Mouse (Mus musculus): ENCODE measurements at regions not wholly inside any gene's neighbourhood (a gene's known extent, or its start where the extent isn't known, plus 50 kb on each side); places are given as distances from the start of the nearest gene placed in this dataset.

- ATAC-seq (ENCODE audit: low FRiP score, low TSS enrichment), result no peak
- Histone ChIP-seq H3K9me3 (ENCODE audit: low read length) (no peaks in the 10 kb centered on the region), H3K4me3 (ENCODE audit: low read length) (no peak overlapping the region), H3K4me2 (replicated peaks; ENCODE audit: low read depth, low read length) (no peak overlapping the region), H3K27me3 (ENCODE audit: insufficient read depth, low read length) (no peaks in the 10 kb centered on the region), H3K9ac (replicated peaks; ENCODE audit: low read length) (no peak overlapping the region), H3K27ac (ENCODE audit: low read length) (no peak overlapping the region), H3K4me1 (ENCODE audit: insufficient read depth, low read length) (no peaks in the 10 kb centered on the region), H3K36me3 (ENCODE audit: insufficient read depth, low read length) (no peaks in the 10 kb centered on the region)
- WGBS, result 95% methylated on average over 4 of the region's 4 CpGs
Observed at GRCm38 (mm10) chr2:46368882-46369281, 1251.7 kb upstream of the Zeb2 start.

GRCm38 (mm10) chr2:46366135-46366485 is 1248.9 kb upstream of the Zeb2 start:
- Histone ChIP-seq H3K36me3 (ENCODE audit: insufficient read depth, low read length) (no peaks in the 10 kb centered on the region), H3K9me3 (ENCODE audit: low read length) (no peaks in the 10 kb centered on the region), H3K27me3 (ENCODE audit: insufficient read depth, low read length) (no peaks in the 10 kb centered on the region), H3K4me1 (ENCODE audit: insufficient read depth, low read length) (no peaks in the 10 kb centered on the region), H3K27ac (ENCODE audit: low read length) (no peak overlapping the region), H3K4me3 (ENCODE audit: low read length) (no peak overlapping the region), H3K9ac (replicated peaks; ENCODE audit: low read length) (no peak overlapping the region), H3K4me2 (replicated peaks; ENCODE audit: low read depth, low read length) (no peak overlapping the region)
- ATAC-seq (ENCODE audit: low FRiP score, low TSS enrichment), result no peak
- WGBS, result 91% methylated on average over 3 of the region's 3 CpGs

GRCm38 (mm10) chr2:46365428-46366134 is 1248.4 kb upstream of the Zeb2 start:
- 92% methylated on average over 4 of the region's 4 CpGs for WGBS
- ATAC-seq (ENCODE audit: low FRiP score, low TSS enrichment), result no peak
- H3K9me3 ChIP-seq (ENCODE audit: low read length), result no peaks in the 10 kb centered on the region

DNA sequence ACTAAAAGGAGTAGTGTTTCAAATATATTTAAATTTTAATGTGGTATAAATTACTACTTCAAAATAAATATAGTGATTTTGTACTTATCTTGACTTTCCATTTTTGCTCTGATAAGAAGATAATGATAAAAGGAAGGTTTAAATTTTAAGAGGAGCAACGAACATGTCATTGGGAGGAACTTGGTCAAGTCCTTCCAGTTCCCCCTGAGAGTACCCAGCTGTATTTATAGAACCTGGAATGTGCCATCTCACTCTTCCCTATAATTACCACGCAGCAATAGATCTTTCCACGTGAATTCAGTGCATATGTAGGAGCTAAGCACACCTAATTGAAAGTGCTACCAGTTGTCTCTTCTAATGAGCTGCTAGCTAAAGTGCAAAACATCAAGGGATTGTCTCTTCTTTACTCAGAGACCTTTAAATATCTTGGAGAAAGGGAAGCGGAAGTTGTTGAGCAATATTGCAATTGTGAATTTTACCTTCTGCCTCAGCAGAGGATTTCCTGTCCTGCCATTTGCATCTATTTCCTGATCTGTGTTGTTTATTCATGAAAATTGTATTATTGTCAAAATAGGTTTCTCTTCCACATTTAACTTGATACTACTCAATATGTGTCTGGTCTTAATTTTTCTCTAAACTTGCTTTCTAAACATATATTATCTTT is 1243.0 kb upstream of the Zeb2 start:
- H3K4me1 ChIP-seq (ENCODE audit: insufficient read depth, low read length), result no peaks in the 10 kb centered on the region
- no peak overlapping the region for H3K27ac ChIP-seq (ENCODE audit: low read length)
- WGBS, result 65% methylated on average over 4 of the region's 4 CpGs
- ATAC-seq (ENCODE audit: low FRiP score, low TSS enrichment), result no peak
- H3K27me3 ChIP-seq (ENCODE audit: insufficient read depth, low read length), result no peaks in the 10 kb centered on the region
- no peaks in the 10 kb centered on the region for H3K9me3 ChIP-seq (ENCODE audit: low read length)
- no peak overlapping the region for H3K4me3 ChIP-seq (ENCODE audit: low read length)
- H3K9ac ChIP-seq (replicated peaks; ENCODE audit: low read length), result no peak overlapping the region
- H3K36me3 ChIP-seq (ENCODE audit: insufficient read depth, low read length), result no peaks in the 10 kb centered on the region
- no peak overlapping the region for H3K4me2 ChIP-seq (replicated peaks; ENCODE audit: low read depth, low read length)

More at GRCm38 (mm10) chr2:46365428-46366134, 1248.4 kb upstream of the Zeb2 start:
- no peak overlapping the region for H3K4me2 ChIP-seq (replicated peaks; ENCODE audit: low read depth, low read length)
- no peak overlapping the region for H3K27ac ChIP-seq (ENCODE audit: low read length)
- H3K27me3 ChIP-seq (ENCODE audit: insufficient read depth, low read length), result no peaks in the 10 kb centered on the region
- no peaks in the 10 kb centered on the region for H3K36me3 ChIP-seq (ENCODE audit: insufficient read depth, low read length)
- no peaks in the 10 kb centered on the region for H3K4me1 ChIP-seq (ENCODE audit: insufficient read depth, low read length)
- no peak overlapping the region for H3K9ac ChIP-seq (replicated peaks; ENCODE audit: low read length)
- H3K4me3 ChIP-seq (ENCODE audit: low read length), result no peak overlapping the region

DNA sequence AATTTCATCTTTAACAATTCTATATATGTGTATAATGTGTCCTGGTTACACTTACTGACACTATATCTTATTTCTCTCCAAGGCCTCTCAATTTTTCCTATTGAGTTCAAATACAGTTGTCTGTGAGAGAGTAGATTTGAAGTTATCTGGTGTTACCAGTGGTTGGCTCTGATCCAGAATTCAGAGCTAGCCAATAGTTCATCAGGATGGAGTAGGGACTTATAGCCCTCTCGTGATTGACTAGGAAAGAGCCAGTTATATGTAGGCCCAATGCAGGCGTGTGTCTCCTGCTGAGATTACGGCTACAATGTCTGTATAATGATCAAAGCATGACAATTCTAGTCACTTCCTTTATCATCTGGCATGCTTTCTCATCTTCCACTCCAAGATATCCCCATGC is 1241.0 kb upstream of the Zeb2 start:
- Histone ChIP-seq H3K9ac (replicated peaks; ENCODE audit: low read length) (no peak overlapping the region), H3K27ac (ENCODE audit: low read length) (no peak overlapping the region), H3K4me3 (ENCODE audit: low read length) (no peak overlapping the region), H3K36me3 (ENCODE audit: insufficient read depth, low read length) (no peaks in the 10 kb centered on the region), H3K4me2 (replicated peaks; ENCODE audit: low read depth, low read length) (no peak overlapping the region), H3K4me1 (ENCODE audit: insufficient read depth, low read length) (no peaks in the 10 kb centered on the region), H3K9me3 (ENCODE audit: low read length) (no peaks in the 10 kb centered on the region), H3K27me3 (ENCODE audit: insufficient read depth, low read length) (no peaks in the 10 kb centered on the region)
- ATAC-seq (ENCODE audit: low FRiP score, low TSS enrichment), result no peak
- 96% methylated on average over 3 of the region's 3 CpGs for WGBS

DNA sequence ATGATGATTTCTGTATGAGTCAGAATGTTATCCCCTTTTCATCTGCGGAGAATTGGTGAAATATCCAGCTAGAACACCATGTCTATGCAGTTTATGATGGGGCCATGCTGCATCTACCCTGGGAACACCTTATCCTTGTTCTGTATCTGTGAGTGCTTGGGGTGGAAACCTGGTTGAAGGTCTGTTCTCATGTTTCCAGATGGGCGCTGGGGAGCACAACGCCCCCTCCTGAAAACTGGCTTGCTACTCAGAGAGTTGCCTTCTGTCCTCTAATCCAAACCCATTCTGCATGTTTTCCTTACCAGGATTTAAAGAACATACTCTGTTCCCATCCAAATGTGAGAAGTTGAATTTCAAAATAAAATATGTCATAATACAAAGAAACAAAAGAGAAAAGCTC is 1239.5 kb upstream of the Zeb2 start:
- H3K9me3 ChIP-seq (ENCODE audit: low read length), result no peaks in the 10 kb centered on the region
- no peak overlapping the region for H3K27ac ChIP-seq (ENCODE audit: low read length)
- no peaks in the 10 kb centered on the region for H3K27me3 ChIP-seq (ENCODE audit: insufficient read depth, low read length)
- H3K9ac ChIP-seq (replicated peaks; ENCODE audit: low read length), result no peak overlapping the region
- 85% methylated on average over 3 of the region's 3 CpGs for WGBS
- H3K4me1 ChIP-seq (ENCODE audit: insufficient read depth, low read length), result no peaks in the 10 kb centered on the region
- no peaks in the 10 kb centered on the region for H3K36me3 ChIP-seq (ENCODE audit: insufficient read depth, low read length)
- H3K4me2 ChIP-seq (replicated peaks; ENCODE audit: low read depth, low read length), result no peak overlapping the region
- ATAC-seq (ENCODE audit: low FRiP score, low TSS enrichment), result no peak
- H3K4me3 ChIP-seq (ENCODE audit: low read length), result no peak overlapping the region

- Histone ChIP-seq H3K36me3 (ENCODE audit: insufficient read depth, low read length) (no peaks in the 10 kb centered on the region), H3K4me1 (ENCODE audit: insufficient read depth, low read length) (no peaks in the 10 kb centered on the region), H3K9me3 (ENCODE audit: low read length) (no peaks in the 10 kb centered on the region), H3K4me3 (ENCODE audit: low read length) (no peak overlapping the region), H3K27me3 (ENCODE audit: insufficient read depth, low read length) (no peaks in the 10 kb centered on the region), H3K27ac (ENCODE audit: low read length) (no peak overlapping the region), H3K4me2 (replicated peaks; ENCODE audit: low read depth, low read length) (no peak overlapping the region), H3K9ac (replicated peaks; ENCODE audit: low read length) (no peak overlapping the region)
- 85% methylated on average over 4 of the region's 4 CpGs for WGBS
- no peak for ATAC-seq (ENCODE audit: low FRiP score, low TSS enrichment)
Observed at GRCm38 (mm10) chr2:46340694-46341093, 1223.5 kb upstream of the Zeb2 start.

- Histone ChIP-seq H3K36me3 (ENCODE audit: insufficient read depth, low read length) (no peaks in the 10 kb centered on the region), H3K4me1 (ENCODE audit: insufficient read depth, low read length) (no peaks in the 10 kb centered on the region), H3K9me3 (ENCODE audit: low read length) (no peaks in the 10 kb centered on the region), H3K9ac (replicated peaks; ENCODE audit: low read length) (no peak overlapping the region), H3K4me2 (replicated peaks; ENCODE audit: low read depth, low read length) (no peak overlapping the region), H3K4me3 (ENCODE audit: low read length) (no peak overlapping the region), H3K27ac (ENCODE audit: low read length) (no peak overlapping the region), H3K27me3 (ENCODE audit: insufficient read depth, low read length) (no peaks in the 10 kb centered on the region)
- 83% methylated on average over 2 of the region's 2 CpGs for WGBS
- no peak for ATAC-seq (ENCODE audit: low FRiP score, low TSS enrichment)
Observed at GRCm38 (mm10) chr2:46316666-46317065, 1199.5 kb upstream of the Zeb2 start.

GRCm38 (mm10) chr2:46315243-46315642 is 1198.0 kb upstream of the Zeb2 start:
- Histone ChIP-seq H3K9me3 (ENCODE audit: low read length) (no peaks in the 10 kb centered on the region), H3K27ac (ENCODE audit: low read length) (no peak overlapping the region), H3K9ac (replicated peaks; ENCODE audit: low read length) (no peak overlapping the region), H3K27me3 (ENCODE audit: insufficient read depth, low read length) (no peaks in the 10 kb centered on the region), H3K36me3 (ENCODE audit: insufficient read depth, low read length) (no peaks in the 10 kb centered on the region), H3K4me2 (replicated peaks; ENCODE audit: low read depth, low read length) (no peak overlapping the region), H3K4me1 (ENCODE audit: insufficient read depth, low read length) (no peaks in the 10 kb centered on the region), H3K4me3 (ENCODE audit: low read length) (no peak overlapping the region)
- no peak for ATAC-seq (ENCODE audit: low FRiP score, low TSS enrichment)
- 91% methylated on average over 3 of the region's 3 CpGs for WGBS

- no peaks in the 10 kb centered on the region for H3K9me3 ChIP-seq (ENCODE audit: low read length)
Observed at GRCm38 (mm10) chr2:46307582-46308153, 1190.5 kb upstream of the Zeb2 start.

More at GRCm38 (mm10) chr2:46307582-46308153, 1190.5 kb upstream of the Zeb2 start:
- no peak for ATAC-seq (ENCODE audit: low FRiP score, low TSS enrichment)
- no peak overlapping the region for H3K4me2 ChIP-seq (replicated peaks; ENCODE audit: low read depth, low read length)
- no peak overlapping the region for H3K9ac ChIP-seq (replicated peaks; ENCODE audit: low read length)
- WGBS, result 88% methylated on average over 2 of the region's 2 CpGs
- no peak overlapping the region for H3K4me3 ChIP-seq (ENCODE audit: low read length)
- no peaks in the 10 kb centered on the region for H3K27me3 ChIP-seq (ENCODE audit: insufficient read depth, low read length)
- no peaks in the 10 kb centered on the region for H3K36me3 ChIP-seq (ENCODE audit: insufficient read depth, low read length)
- no peaks in the 10 kb centered on the region for H3K4me1 ChIP-seq (ENCODE audit: insufficient read depth, low read length)
- H3K27ac ChIP-seq (ENCODE audit: low read length), result no peak overlapping the region
